Mouse (Mus musculus) midbrain, postnatal 0 days (tissue): ENCODE measurements around the gene Pelp1. TPM values are rescaled to one million over a fixed set of nuclear protein-coding genes. Genes with fewer than 3 reads are reported as not detected.

Source experiments
- ATAC-seq: fragments of 200-750 bp; cut with Nextera tagmentation; 2 replicates; pipeline ENCODE4 v1.8.0; 2017; ENCODE audit warnings: moderate number of reproducible peaks, mild to moderate bottlenecking, moderate TSS enrichment, moderate library complexity; ENCODE audit not compliant: low FRiP score
- DNase-seq: peaks from one replicate; pipeline ENCODE4 v3.0.0-alpha.2; 2015; ENCODE audit warnings: low spot score
- H3K27ac ChIP-seq: fragments of 300-500 bp; sonication (generic); 2 replicates; pipeline ENCODE4 v1.5.1; 2014; ENCODE audit warnings: low read depth, mild to moderate bottlenecking, low read length, mixed read lengths
- H3K27me3 ChIP-seq: fragments of 300-500 bp; sonication (generic); 2 replicates; pipeline ENCODE4 v1.6.1; 2014; ENCODE audit warnings: low read length, control low read depth, mixed read lengths; ENCODE audit not compliant: insufficient read depth
- H3K36me3 ChIP-seq: fragments of 300-500 bp; sonication (generic); 2 replicates; pipeline ENCODE4 v1.6.1; 2014; ENCODE audit warnings: low read length, control low read depth, mixed read lengths; ENCODE audit not compliant: insufficient read depth
- H3K4me1 ChIP-seq: fragments of 300-500 bp; sonication (generic); 2 replicates; pipeline ENCODE4 v1.6.1; 2014; ENCODE audit warnings: mild to moderate bottlenecking, control low read depth, antibody characterized with exemption, low read length, mixed read lengths; ENCODE audit not compliant: insufficient read depth
- H3K4me2 ChIP-seq: fragments of 300-500 bp; sonication (generic); 2 replicates; pipeline ENCODE4 v1.6.1; 2014; ENCODE audit warnings: low read depth, mild to moderate bottlenecking, low read length, mixed read lengths; ENCODE audit not compliant: poor library complexity, severe bottlenecking
- H3K4me3 ChIP-seq: fragments of 300-500 bp; sonication (generic); 2 replicates; pipeline ENCODE4 v1.5.1; 2014; ENCODE audit warnings: low read depth, mild to moderate bottlenecking, low read length, moderate library complexity
- H3K9ac ChIP-seq: fragments of 300-500 bp; sonication (generic); replicated peaks from 2 replicates; pipeline ENCODE4 v1.6.1; 2014; ENCODE audit warnings: mild to moderate bottlenecking, low read length, moderate library complexity, mixed read lengths; ENCODE audit not compliant: poor library complexity, severe bottlenecking
- H3K9me3 ChIP-seq: fragments of 300-500 bp; sonication (generic); 2 replicates; pipeline ENCODE4 v1.6.1; 2016; ENCODE audit warnings: low read length, control low read depth
- CTCF ChIP-seq: IDR thresholded peaks from 2 replicates; pipeline ENCODE4 v1.5.1; 2016; ENCODE audit warnings: antibody characterized with exemption, mild to moderate bottlenecking
- WGBS: fragments of 180-500 bp; shearing (Covaris S2); extraction: QIAGEN DNeasy Blood & Tissue Kit; methylation state at CpG from one replicate; pipeline ENCODE4 v1.1.7; 2014; 5-methylcytosine and 5-hydroxymethylcytosine counted together
- polyA plus RNA-seq: library from polyadenylated mRNA; unstranded; fragments of >200 nt; fragmentation: Nextera tagmentation; extraction: Ambion mirVana; gene quantifications from 2 replicates; pipeline ENCODE4 v1.2.1, GENCODE M21; 2015
- total RNA-seq: library from RNA; depleted of rRNA; stranded (reverse); fragments of >200 nt; gene quantifications from 2 replicates; pipeline ENCODE4 v1.2.3, GENCODE M21; 2014; rRNA removed

Gene Pelp1
- 35.6 and 55.1 TPM in 2 replicates for total RNA-seq
- polyA plus RNA-seq = 28.0 and 28.3 TPM in 2 replicates

DNA sequence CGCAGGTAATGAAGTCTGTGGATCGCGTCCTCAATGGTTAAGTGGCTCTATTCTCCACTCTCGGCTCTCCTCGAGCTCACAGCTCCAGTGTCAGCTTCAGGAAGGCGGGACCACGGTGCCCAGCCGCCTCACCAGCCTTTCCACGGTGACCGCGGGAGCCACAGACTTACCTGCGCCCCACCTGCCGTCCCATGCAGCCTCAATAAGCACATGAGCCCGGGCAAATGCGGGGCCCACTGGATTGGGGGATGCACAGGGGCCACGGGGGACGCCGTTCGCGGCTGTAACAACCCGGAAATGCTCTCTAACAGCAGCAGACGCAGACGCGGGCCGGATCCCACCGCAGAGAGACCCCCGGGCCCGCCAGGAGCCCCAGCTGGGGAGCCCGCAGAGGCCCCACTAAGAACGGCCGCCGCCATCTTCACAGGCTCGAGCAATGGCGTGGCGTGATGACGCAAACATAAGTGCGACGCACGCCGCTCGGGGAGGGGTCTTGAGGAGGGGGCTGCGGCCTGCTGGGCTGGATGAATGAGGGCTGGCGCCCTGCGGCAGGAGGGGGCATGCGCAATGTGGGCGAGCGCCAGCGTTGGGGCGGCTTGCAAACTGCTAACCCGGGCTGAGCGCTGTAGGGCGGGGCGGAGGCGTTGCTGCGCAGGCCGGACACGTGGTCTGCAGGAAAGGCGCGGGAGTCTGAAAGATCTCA lies at the start of gene Pelp1:
Gene Pelp1 (minus strand): TSS at position 438 of the 703 bp plus-strand sequence.
- peak; percentile 96 for ATAC-seq
- Histone ChIP-seq H3K36me3 (peaks cover 8% of the 10 kb centered on the region; the same call in 1 of the 2 replicates), H3K4me1 (peaks cover 9% of the 10 kb centered on the region; the same call in 1 of the 2 replicates), H3K4me3 (peak within 1 kb of the TSS; percentile 98), H3K27ac (peak within 1 kb of the TSS; percentile 75), H3K9ac (peak within 1 kb of the TSS; percentile 97), H3K27me3 (no peaks in the 10 kb centered on the region), H3K4me2 (peak within 1 kb of the TSS; percentile 60), H3K9me3 (no peaks in the 10 kb centered on the region)
- peak; percentile 97 for DNase-seq
- TF ChIP-seq CTCF = no peak
- under 1% methylated on average over 59 of the region's 59 CpGs for WGBS

DNA sequence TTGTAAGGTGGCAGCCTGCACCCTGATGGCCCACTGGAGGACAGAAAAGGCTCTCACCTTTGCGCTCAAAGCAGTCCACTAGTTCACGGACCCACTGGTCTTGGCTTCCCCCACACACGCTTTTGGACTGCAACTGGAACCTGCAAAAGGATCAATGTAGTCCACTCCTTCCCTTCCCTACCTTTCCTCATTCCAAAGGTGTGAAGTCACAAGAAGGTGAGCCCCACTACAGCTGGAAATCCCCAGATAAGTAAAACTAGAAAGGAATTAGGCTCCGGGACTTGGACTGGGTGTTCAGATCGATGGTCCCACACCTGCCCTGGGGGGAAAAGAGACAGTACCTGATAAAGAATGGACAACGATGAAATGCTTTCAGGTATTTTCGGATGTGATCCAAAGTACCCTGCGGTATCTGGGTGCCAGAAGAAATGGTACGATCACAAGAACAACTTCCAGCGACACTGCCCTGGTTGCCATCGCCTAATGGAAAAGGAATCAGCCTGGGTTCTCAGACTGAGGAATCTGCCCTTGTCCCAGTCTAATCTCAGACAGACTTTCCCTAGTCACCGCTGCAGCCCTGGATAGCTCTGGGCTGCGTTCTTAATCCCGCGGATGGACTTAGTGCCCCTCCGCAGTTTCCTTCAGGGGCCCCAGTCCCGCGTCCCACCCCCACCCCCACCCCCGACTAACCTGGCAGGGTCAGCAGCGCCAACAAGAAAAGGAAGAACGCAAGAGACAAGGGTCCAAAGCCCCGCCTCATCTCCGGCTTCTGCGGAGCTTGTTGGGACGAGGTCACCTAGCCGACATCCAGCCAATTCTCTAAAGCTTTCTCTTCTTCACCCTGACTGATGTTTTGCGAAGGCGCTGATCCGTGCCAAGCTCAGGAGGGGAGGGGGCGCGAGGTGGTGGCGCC lies 49.1 kb upstream of the Pelp1 start, which contains the start of gene Zmynd15:
Gene Zmynd15 (plus strand): TSS at position 746 of the 913 bp plus-strand sequence.
- TF ChIP-seq CTCF = no peak
- Histone ChIP-seq H3K9ac (peak within 1 kb of the TSS; percentile 29; the same call in 1 of the 2 replicates), H3K4me1 (no peaks in the 10 kb centered on the region), H3K27me3 (peaks cover 10% of the 10 kb centered on the region; the same call in 1 of the 2 replicates), H3K4me3 (peak within 1 kb of the TSS; percentile 34), H3K9me3 (no peaks in the 10 kb centered on the region), H3K36me3 (no peaks in the 10 kb centered on the region), H3K27ac (no peak within 1 kb of the TSS), H3K4me2 (peak within 1 kb of the TSS; percentile 63)
- no peak for ATAC-seq
- WGBS = 21% methylated on average over 29 of the region's 32 CpGs
- no peak for DNase-seq

- 90% methylated on average over 9 of the region's 9 CpGs for WGBS
- Histone ChIP-seq H3K4me3 (no peak overlapping the region), H3K4me1 (no peaks in the 10 kb centered on the region; the same call in 1 of the 2 replicates), H3K4me2 (0 out of 2 replicates have a peak overlapping the region, but pooled peaks have one; percentile 55), H3K27me3 (peaks cover under 1% of the 10 kb centered on the region; the same call in 1 of the 2 replicates), H3K36me3 (no peaks in the 10 kb centered on the region), H3K9ac (no peak overlapping the region), H3K9me3 (no peaks in the 10 kb centered on the region), H3K27ac (no peak overlapping the region)
- ATAC-seq = no peak
- no peak for TF ChIP-seq CTCF
- no peak for DNase-seq
These were observed 43.6 kb upstream of the Pelp1 start for GRCm38 (mm10) chr11:70453261-70454044.

DNA sequence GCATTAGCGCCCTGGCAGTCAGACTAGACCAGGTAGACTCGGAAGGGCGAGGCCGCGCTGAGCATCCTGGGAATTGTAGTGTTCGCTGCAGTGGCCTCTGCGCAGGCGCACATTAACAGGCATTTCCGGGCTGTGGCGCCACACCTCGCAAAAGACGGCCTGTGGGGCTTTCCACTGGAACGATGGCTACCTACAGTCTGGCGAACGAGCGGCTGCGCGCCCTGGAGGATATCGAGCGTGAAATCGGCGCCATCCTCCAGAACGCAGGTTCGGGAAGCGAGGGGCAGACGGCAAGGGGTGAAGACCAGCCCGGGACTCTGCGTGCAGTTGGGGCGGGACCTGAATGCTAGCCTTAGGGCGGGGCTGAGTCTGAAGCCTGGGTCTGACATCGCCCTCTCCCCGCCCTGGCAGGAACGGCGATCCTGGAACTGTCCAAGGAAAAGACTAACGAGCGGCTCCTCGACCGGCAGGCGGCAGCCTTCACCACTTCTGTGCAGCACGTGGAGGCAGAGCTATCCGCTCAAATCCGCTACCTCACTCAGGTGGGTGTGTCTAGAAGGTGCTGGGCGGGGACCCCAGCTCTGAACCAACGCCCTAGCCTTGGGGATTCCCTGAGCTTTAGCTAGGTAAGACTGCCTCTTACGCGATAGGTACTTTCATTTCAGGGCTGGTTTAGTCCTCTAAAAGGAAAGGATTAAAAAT lies 42.1 kb upstream of the Pelp1 start, which contains the start of gene Med11:
Gene Med11 (plus strand): TSS at position 123 of the 702 bp plus-strand sequence.
- TF ChIP-seq CTCF = peak; percentile 91
- under 1% methylated on average over 46 of the region's 46 CpGs for WGBS
- no peaks in the 10 kb centered on the region; the same call in 1 of the 2 replicates for H3K4me1 ChIP-seq
- DNase-seq = peak; percentile 97
- H3K9ac ChIP-seq = peak within 1 kb of the TSS; percentile 70
- no peaks in the 10 kb centered on the region for H3K36me3 ChIP-seq
- ATAC-seq = peak; percentile 96
- H3K9me3 ChIP-seq = no peaks in the 10 kb centered on the region
- no peaks in the 10 kb centered on the region for H3K27me3 ChIP-seq
- H3K4me3 ChIP-seq = peak within 1 kb of the TSS; percentile 46
- peak within 1 kb of the TSS; percentile 91 for H3K27ac ChIP-seq
- H3K4me2 ChIP-seq = peak within 1 kb of the TSS; percentile 55

DNA sequence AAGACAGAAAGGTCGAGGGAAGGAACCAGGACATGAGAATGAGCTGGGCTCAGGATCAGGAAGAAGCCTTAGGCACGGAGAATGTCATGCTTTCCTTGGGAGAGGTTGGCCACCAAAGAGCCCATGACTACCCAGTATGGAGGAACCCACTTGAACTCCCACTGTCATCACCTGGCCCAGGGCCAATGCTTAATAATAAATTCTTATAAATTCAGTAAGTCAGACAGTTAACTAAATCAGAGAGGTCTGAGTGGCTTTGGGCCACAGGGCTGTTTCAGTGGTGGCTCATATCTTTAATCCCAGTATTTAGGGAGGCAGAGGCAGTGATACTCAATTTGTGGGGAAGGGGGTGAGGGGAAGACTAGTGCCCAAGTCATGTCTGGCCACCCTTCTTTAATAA lies 41.1 kb upstream of the Pelp1 start:
- ATAC-seq (no peak), DNase-seq (no peak)
- Histone ChIP-seq H3K36me3 (no peaks in the 10 kb centered on the region), H3K9me3 (no peaks in the 10 kb centered on the region), H3K4me2 (no peak overlapping the region), H3K9ac (no peak overlapping the region), H3K4me3 (no peak overlapping the region), H3K27me3 (no peaks in the 10 kb centered on the region), H3K27ac (no peak overlapping the region), H3K4me1 (no peaks in the 10 kb centered on the region; the same call in 1 of the 2 replicates)
- TF ChIP-seq CTCF = no peak
- WGBS = 83% methylated on average over 2 of the region's 2 CpGs
